Mouse (Mus musculus) embryonic facial prominence, embryonic 15.5 days (tissue): ENCODE results near the gene Bst2. TPM values are rescaled to one million over a fixed set of nuclear protein-coding genes. Genes with fewer than 3 reads are reported as not detected.
A peak's percentile ranks its signal among the peaks of the same experiment; 100 is the strongest.

Experiments
- ATAC-seq: fragments of 200-750 bp; cut with Nextera tagmentation; 2 replicates; pipeline ENCODE4 v1.8.0; 2017; ENCODE audit warnings: low read depth, moderate TSS enrichment; ENCODE audit not compliant: insufficient number of reproducible peaks, low FRiP score, low TSS enrichment
- H3K27ac ChIP-seq: fragments of 300-500 bp; sonication (generic); replicated peaks from 2 replicates; pipeline ENCODE4 v1.5.1; 2015; ENCODE audit warnings: mild to moderate bottlenecking, inconsistent platforms
- H3K27me3 ChIP-seq: fragments of 300-500 bp; sonication (generic); 2 replicates; pipeline ENCODE4 v1.6.1; 2015; ENCODE audit warnings: inconsistent platforms
- H3K36me3 ChIP-seq: fragments of 300-500 bp; sonication (generic); 2 replicates; pipeline ENCODE4 v1.6.1; 2015; ENCODE audit warnings: mild to moderate bottlenecking, inconsistent platforms
- H3K4me1 ChIP-seq: fragments of 300-500 bp; sonication (generic); 2 replicates; pipeline ENCODE4 v1.6.1; 2015; ENCODE audit warnings: inconsistent platforms
- H3K4me2 ChIP-seq: fragments of 300-500 bp; sonication (generic); replicated peaks from 2 replicates; pipeline ENCODE4 v1.6.1; 2015; ENCODE audit warnings: mild to moderate bottlenecking, inconsistent platforms
- H3K4me3 ChIP-seq: fragments of 300-500 bp; sonication (generic); replicated peaks from 2 replicates; pipeline ENCODE4 v1.5.1; 2015; ENCODE audit warnings: mild to moderate bottlenecking, inconsistent platforms
- H3K9ac ChIP-seq: fragments of 300-500 bp; sonication (generic); 2 replicates; pipeline ENCODE4 v1.6.1; 2015; ENCODE audit warnings: inconsistent platforms
- H3K9me3 ChIP-seq: fragments of 300-500 bp; sonication (generic); replicated peaks from 2 replicates; pipeline ENCODE4 v1.6.1; 2016; ENCODE audit warnings: inconsistent platforms
- WGBS: fragments of 180-500 bp; shearing (Covaris S2); methylation state at CpG from one replicate; pipeline ENCODE4 v1.1.7; 2015; 5-methylcytosine and 5-hydroxymethylcytosine counted together
- polyA plus RNA-seq: library from polyadenylated mRNA; unstranded; fragments of >200 nt; fragmentation: Nextera tagmentation; extraction: Ambion mirVana; gene quantifications from 2 replicates; pipeline ENCODE4 v1.2.1, GENCODE M21; 2015

The Bst2 gene
- polyA plus RNA-seq, 1 experiment from 2014 or later, result 34.8 TPM

DNA sequence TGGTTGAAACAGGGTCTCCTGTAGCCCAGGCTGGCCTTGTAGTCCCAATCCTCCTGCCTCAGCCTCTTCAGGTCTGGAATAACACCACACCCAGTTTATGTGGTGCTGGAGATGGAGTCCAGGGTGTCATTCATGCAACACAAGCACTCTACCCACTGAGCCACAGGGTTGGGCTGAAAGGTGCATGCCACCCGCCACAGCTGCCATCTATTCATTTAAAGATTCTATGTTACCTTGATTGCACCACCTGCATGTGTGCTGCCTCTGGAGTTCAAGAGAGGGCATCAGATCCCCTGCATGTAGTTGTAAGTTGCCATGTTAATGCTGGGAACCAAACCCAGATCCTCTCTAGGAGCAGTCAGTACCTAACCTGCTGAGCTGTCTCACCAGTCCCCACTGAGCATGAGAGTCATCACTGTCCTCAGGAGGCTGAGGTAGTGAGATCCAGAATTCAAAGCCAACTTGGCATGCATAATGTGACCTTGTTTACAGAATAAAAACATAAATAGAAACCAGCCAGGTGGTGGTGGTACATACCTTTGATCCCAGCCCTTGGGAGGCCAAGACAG is 40.1 kb downstream of the Bst2 start:
- Histone ChIP-seq H3K9ac (no peak overlapping the region), H3K27ac (no peak overlapping the region), H3K4me3 (no peak overlapping the region), H3K27me3 (no peaks in the 10 kb centered on the region), H3K36me3 (peaks cover 24% of the 10 kb centered on the region), H3K4me1 (peaks cover 39% of the 10 kb centered on the region), H3K9me3 (no peaks in the 10 kb centered on the region), H3K4me2 (no peak overlapping the region)
- 93% methylated on average over 1 of the region's 1 CpGs for WGBS
- no peak for ATAC-seq

DNA sequence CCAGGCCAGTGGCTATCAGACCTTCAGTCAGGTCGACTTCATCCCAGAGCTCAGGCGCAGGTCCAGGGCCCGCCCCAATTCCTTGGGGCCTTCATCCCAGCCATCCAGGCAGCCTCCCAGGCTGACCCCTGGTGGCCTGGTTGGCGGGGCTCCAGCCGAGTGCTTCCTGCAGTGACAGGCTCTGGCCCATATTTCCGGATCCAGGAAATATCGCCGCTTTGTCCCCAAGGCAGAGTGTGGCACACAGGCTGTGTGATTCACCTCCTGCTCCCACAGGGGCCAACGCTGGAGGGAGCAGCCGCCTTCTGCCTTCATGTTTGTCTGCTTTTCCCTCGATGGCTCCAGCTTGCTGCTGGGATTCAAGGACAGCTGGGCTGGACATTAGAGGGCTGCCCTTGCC is 40.8 kb downstream of the Bst2 start:
- Histone ChIP-seq H3K4me2 (no peak overlapping the region), H3K9me3 (no peaks in the 10 kb centered on the region), H3K4me1 (peaks cover 39% of the 10 kb centered on the region), H3K4me3 (no peak overlapping the region), H3K9ac (no peak overlapping the region), H3K36me3 (peaks cover 31% of the 10 kb centered on the region), H3K27me3 (no peaks in the 10 kb centered on the region), H3K27ac (peak overlapping the region; percentile 65)
- WGBS, result 26% methylated on average over 11 of the region's 11 CpGs
- no peak for ATAC-seq

DNA sequence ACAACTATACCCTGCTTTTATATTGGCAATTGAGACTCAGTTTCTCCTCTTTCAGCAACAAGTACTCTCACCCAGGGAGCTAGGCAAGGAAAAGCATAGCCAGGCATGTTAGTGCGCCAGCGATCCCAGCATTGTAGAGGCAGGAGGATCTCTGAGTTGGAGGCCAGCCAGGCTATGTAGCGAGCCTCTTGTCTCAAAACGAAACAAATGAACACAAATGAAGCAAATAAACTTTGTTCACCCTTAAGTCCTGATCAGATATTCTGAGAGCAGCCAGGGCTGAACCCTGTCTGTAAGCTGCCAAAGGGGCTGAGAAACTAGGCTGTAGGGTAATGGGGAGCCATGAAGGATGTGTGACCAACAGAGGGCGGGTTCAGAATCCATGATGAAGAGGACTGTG is 41.4 kb downstream of the Bst2 start:
- Histone ChIP-seq H3K27ac (peak overlapping the region; percentile 65), H3K4me3 (no peak overlapping the region)

DNA sequence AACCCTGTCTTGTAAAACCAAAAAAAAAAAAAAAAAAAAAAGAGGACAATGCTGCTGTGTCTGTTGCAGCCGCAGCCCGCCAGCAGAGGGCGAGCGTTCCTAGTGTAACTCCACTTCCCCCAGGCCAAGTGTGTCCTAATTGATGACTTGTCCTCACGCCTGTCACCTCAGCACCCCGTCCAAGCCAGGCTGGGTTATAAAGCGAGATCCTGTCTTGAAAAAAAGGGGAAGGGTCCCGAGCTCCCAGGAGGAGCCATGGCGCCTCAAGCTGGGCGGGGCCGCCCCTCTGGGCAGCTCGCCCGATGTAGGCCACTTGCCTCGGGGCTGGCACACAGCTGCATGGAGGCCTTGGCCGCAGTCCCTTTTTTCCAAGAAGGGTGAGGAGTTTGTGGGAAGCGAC is 42.2 kb downstream of the Bst2 start:
- peak; percentile 27; the same call in 1 of the 2 replicates for ATAC-seq
- Histone ChIP-seq H3K4me1 (peaks cover 42% of the 10 kb centered on the region), H3K36me3 (peaks cover 42% of the 10 kb centered on the region), H3K27me3 (no peaks in the 10 kb centered on the region), H3K9ac (no peak overlapping the region), H3K27ac (peak overlapping the region; percentile 65), H3K9me3 (no peaks in the 10 kb centered on the region), H3K4me3 (0 out of 2 replicates have a peak overlapping the region, but pooled peaks have one; percentile 11), H3K4me2 (peak overlapping the region; percentile 31; the same call in 1 of the 2 replicates)
- WGBS, result 9% methylated on average over 16 of the region's 16 CpGs

More for the DNA sequence above, 41.4 kb downstream of the Bst2 start:
- H3K4me2 ChIP-seq, result no peak overlapping the region
- H3K9ac ChIP-seq, result no peak overlapping the region
- 92% methylated on average over 5 of the region's 5 CpGs for WGBS
- no peaks in the 10 kb centered on the region for H3K9me3 ChIP-seq
- ATAC-seq, result no peak
- H3K27me3 ChIP-seq, result no peaks in the 10 kb centered on the region
- H3K4me1 ChIP-seq, result peaks cover 39% of the 10 kb centered on the region
- H3K36me3 ChIP-seq, result peaks cover 38% of the 10 kb centered on the region

DNA sequence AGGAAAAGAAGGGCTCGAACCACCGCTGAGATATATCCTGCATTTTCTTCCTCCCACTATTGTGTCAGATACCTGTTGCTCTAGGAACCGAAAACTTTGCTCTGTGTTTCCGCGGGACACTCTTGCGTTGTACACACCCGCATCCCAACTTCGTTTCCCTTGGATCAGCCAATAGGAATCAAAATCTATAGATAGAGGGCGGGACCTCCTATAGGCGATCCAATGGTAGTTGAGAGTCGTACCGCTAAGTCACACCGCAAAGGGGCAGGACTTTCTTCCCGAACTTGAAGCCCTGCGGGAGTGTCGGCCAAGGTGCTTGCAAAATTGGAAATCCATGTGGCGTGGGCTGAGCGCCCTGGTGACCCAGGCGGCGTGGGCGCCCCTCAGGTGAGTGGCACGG is 48.8 kb downstream of the Bst2 start:
- H3K27ac ChIP-seq, result peak overlapping the region; percentile 96
- peak overlapping the region; percentile 100 for H3K4me2 ChIP-seq
- WGBS, result under 1% methylated on average over 22 of the region's 22 CpGs
- H3K36me3 ChIP-seq, result peaks cover 29% of the 10 kb centered on the region
- peak; percentile 89 for ATAC-seq
- peak overlapping the region; percentile 72 for H3K4me3 ChIP-seq
- peaks cover 34% of the 10 kb centered on the region for H3K4me1 ChIP-seq
- H3K9me3 ChIP-seq, result no peaks in the 10 kb centered on the region
- peak overlapping the region; percentile 75 for H3K9ac ChIP-seq
- no peaks in the 10 kb centered on the region for H3K27me3 ChIP-seq

DNA sequence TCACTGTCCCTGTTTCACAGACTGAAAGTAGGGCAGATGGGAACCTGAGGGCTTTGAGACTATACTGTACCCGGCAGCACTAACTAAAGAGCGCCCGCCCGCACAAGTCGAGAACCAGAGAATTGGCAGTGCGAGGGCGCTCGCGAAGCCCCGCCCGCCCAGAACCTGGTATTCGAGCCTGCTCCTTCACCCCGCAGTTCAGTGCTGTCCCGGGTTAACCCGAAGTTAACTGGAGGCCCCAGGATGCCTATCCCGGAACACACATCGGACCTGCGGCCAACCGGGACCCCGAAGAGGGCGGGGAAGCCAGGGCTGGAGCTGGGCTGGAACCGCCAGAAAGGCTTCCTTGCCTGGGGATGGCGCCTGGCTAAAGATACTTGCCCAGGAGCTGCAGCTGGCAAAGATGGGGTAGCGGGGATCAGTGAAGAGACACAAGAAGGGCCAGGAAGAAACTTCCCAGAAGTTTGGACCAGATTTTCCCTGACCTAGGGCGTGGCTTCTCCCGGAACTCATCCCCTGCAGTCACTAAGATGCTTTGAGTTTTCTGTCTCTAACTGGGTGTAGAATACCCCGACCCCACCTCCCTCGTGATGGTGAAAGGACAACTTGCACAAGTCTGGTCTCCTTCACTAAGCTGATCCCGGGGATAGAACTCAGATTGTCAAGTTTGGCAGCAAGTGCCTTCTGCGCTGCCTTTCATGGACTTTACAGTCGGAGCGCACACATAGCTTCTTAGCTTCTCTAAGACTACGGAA is 49.4 kb downstream of the Bst2 start, which contains the start of gene Gtpbp3:
Gtpbp3 (plus strand) TSS at position 413 of the 755 bp plus-strand sequence.
- peak; percentile 55 for ATAC-seq
- Histone ChIP-seq H3K27ac (peak within 1 kb of the TSS; percentile 96), H3K4me2 (peak within 1 kb of the TSS; percentile 100), H3K9ac (peak within 1 kb of the TSS; percentile 75), H3K4me3 (peak within 1 kb of the TSS; percentile 72), H3K27me3 (no peaks in the 10 kb centered on the region), H3K9me3 (no peaks in the 10 kb centered on the region), H3K36me3 (peaks cover 28% of the 10 kb centered on the region), H3K4me1 (peaks cover 34% of the 10 kb centered on the region)
- under 1% methylated on average over 33 of the region's 33 CpGs for WGBS

DNA sequence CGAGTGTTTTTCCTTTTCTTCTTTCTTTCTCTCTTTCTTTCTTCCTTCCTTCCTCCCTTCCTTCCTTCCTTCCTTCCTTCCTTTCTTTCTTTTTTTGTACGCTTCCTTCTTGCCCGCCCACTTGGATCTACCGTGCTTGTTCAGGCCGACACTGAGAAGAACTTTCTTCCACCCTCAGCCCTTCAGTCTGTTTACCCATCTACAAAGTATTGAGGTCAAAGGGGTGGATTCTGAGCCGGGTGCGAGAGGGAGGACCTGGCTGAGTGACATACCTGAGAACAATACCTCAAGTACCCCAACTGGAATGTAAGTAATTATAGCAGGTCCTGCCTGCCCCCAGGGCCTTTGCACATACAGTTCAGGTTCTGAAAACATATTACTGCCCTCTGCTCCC is 51.1 kb downstream of the Bst2 start:
- Histone ChIP-seq H3K27ac (peak overlapping the region; percentile 60; the same call in 1 of the 2 replicates), H3K4me2 (peak overlapping the region; percentile 81), H3K36me3 (peaks cover 25% of the 10 kb centered on the region), H3K9ac (no peak overlapping the region), H3K4me1 (peaks cover 34% of the 10 kb centered on the region), H3K27me3 (no peaks in the 10 kb centered on the region), H3K4me3 (peak overlapping the region; percentile 80), H3K9me3 (no peaks in the 10 kb centered on the region)
- WGBS, result 8% methylated on average over 7 of the region's 7 CpGs
- no peak for ATAC-seq

DNA sequence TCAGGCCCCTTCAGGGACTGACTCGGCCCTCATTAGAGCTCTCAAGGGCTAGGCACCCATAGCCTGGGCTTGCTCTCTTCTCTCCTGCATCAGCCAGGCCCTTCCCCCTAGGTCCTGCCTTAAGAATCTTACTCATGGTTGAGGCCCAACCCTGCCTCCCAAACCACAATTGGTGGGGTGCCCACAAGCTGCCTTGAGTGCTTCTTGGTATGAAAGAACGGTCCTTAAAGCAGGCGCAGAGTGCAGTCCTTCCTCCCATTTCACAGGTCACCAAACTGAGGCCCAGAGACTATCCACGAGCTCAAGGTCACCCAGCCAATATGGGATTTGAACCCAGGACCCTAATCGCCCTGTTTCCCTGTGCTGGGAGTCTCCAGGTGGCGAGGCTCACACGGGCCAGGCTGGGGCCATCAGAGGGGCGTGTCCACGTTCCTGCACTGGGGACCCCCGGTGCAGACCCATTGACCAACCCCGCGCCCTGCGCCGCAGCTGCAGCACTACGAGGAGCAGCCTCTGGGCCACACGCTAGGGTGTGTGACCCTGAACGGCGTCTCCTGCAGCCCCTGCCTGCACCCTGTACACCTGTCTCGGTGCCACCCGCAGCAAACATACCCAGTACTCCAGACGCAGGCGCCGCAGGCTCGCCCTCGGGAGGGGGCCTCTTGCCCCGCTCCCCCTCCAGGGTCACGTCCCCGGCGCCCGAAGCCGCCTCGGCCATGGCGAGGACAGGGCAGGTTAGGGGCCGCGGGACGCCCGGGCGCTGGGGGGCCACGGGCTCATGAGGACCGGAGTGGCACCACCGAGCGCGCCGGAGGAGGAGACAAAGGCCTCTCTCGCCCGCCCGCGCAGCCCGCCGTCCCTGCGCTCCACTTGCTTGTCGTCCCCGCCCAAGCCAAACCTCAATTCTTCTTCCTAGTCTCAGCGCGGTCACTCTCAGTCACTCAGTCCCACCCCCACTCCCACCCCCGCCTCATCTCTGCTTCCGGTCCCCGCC is 51.8 kb downstream of the Bst2 start, which contains the start of gene Ano8:
Ano8 (minus strand) TSS at position 822 of the 994 bp plus-strand sequence.
- Histone ChIP-seq H3K4me2 (peak within 1 kb of the TSS; percentile 81), H3K4me3 (peak within 1 kb of the TSS; percentile 80), H3K27me3 (no peaks in the 10 kb centered on the region), H3K9me3 (no peaks in the 10 kb centered on the region), H3K9ac (peak within 1 kb of the TSS; percentile 85), H3K4me1 (peaks cover 34% of the 10 kb centered on the region), H3K36me3 (peaks cover 25% of the 10 kb centered on the region), H3K27ac (peak within 1 kb of the TSS; percentile 83; the same call in 1 of the 2 replicates)
- 5% methylated on average over 47 of the region's 58 CpGs for WGBS
- peak; percentile 68 for ATAC-seq

DNA sequence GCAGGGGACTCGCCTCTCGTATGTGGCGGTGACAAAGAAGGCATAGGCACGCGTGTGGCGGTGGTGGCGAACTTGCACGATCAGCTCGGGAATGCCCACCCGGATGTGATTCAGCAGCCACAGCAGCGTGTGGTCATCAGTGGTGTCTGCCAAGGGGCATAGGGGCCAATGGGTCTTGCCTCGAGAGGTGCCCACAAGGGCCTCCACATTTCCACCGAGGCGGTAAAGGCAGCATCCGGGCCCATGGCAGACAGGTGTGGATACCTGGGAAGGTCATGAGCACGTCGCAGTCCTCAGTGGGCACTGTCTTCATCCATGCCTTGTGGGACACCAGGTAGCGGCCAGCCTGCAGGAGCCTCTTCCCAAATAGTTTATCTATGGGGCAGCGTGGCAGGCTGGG is 52.5 kb downstream of the Bst2 start:
- Histone ChIP-seq H3K4me2 (peak overlapping the region; percentile 81), H3K4me1 (peaks cover 29% of the 10 kb centered on the region), H3K27me3 (no peaks in the 10 kb centered on the region), H3K9ac (peak overlapping the region; percentile 85; the same call in 1 of the 2 replicates), H3K36me3 (peaks cover 31% of the 10 kb centered on the region), H3K9me3 (no peaks in the 10 kb centered on the region), H3K4me3 (peak overlapping the region; percentile 80), H3K27ac (no peak overlapping the region)
- no peak for ATAC-seq
- 91% methylated on average over 19 of the region's 19 CpGs for WGBS
